Mouse (Mus musculus) small intestine, adult 2 months (tissue): Measurements from ENCODE around the gene Trim17.

Experiments used
- CTCF ChIP-seq: fragments of 200-500 bp; IDR thresholded peaks from 2 replicates; pipeline ENCODE4 v1.5.1; 2012; ENCODE audit warnings: low read depth, mild to moderate bottlenecking, control low read depth, inconsistent platforms, low read length, moderate library complexity, mixed read lengths; ENCODE audit not compliant: insufficient replicate concordance, insufficient read length; ENCODE audit errors: extremely low read depth
- POLR2A ChIP-seq: fragments of 200-500 bp; IDR thresholded peaks from 2 replicates; pipeline ENCODE4 v1.6.1; 2012; ENCODE audit warnings: low read depth, mild to moderate bottlenecking, control low read depth, inconsistent platforms, low read length, moderate library complexity

DNA sequence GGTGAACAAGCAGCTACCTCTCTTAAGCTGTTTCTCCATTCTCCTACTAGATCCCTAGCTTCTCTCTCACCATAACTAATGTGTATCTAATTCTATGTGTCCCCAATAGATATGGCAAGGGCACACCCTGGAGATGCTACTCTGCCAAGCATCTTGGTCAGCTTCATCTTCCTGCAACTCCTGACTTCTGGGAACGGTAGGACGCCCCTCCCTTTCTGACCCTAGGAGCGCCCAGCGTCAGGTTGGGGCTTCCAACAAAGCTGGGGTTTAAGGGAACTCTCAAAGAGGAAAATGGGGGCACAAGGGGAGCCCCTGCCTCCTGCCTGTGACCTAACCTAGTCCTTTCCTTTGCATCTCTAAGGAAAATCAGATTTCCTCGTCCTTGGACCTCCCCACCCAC, 35.7 kb upstream of the Trim17 start:
- TF ChIP-seq POLR2A (no peak), CTCF (no peak)
